Mouse (Mus musculus) v-Abl transformed pro-B cells (cell line): ENCODE measurements around the gene Cdkn1b.

Experiments
- in situ Hi-C, 2 experiments: fragments of 400-800 bp; cut with MboI; formaldehyde crosslinking; loops; one replicate each; pipeline ENCODE4 v1.15.1; 2025; ENCODE audit not compliant: unreplicated experiment in 2 of 2

Cdkn1b gene

DNA sequence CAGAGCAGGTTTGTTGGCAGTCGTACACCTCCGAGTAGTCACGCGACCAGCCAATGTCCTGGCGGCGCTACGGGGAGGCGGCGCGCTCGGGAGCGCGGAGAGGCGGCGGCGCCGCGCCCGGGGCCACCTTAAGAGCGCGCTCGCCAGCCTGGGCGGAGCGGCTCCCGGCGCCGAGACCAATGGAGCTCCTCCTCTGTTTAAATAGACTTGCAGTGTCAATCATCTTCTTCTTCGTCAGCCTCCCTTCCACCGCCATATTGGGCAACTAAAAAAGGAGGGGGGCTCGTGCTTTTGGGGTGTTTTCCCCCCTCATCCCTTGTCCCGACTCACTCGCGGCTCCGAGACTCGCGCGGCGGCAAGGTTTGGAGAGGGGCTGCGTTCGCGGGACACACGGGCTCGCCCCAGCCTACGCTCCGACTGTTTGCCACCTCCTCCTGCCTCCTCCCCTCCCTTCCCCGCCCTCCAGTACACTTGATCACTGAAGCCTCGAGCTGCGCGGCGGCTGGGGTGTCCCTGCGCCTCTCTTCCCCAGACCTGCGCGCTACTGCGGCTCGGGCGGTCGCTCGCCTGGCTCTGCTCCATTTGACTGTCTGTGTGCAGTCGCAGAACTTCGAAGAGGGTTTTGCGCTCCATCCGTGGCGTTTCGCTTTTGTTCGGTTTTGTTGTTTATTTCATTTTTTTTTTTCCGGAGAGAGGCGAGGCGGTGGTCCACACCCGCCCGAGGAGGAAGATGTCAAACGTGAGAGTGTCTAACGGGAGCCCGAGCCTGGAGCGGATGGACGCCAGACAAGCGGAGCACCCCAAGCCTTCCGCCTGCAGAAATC, at the start of gene Cdkn1b:
Gene Cdkn1b (plus strand): TSS at position 212 of the 824 bp plus-strand sequence.
- in situ Hi-C loops = loop anchor here in 1 of 2 experiments (10.0 kb wide), 1 partner anchor 1634 kb away; no protein-coding TSS in a partner anchor

DNA sequence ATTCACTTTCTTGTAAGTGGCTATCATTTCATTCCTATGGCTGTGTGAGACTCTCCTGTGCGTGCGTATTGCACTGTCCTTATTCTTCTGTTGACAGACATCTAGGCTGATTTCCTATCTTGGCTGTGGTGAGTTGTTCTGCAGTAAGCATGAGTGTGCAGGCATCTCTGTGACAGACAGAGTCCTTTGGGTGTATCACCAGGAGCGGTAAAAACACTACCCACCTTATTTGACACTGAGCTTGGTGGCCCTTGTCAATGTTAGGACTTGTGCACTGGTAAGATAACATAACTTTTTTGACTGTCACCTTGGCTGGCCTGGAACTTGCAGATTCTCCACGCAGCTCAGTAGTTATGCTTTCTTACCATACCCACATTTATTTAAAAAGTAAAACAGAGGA, 49.3 kb upstream of the Cdkn1b start:
- in situ Hi-C loops = loop anchor here in 1 of 2 experiments (5.0 kb wide), 1 partner anchor 76 kb away; no protein-coding TSS in a partner anchor

DNA sequence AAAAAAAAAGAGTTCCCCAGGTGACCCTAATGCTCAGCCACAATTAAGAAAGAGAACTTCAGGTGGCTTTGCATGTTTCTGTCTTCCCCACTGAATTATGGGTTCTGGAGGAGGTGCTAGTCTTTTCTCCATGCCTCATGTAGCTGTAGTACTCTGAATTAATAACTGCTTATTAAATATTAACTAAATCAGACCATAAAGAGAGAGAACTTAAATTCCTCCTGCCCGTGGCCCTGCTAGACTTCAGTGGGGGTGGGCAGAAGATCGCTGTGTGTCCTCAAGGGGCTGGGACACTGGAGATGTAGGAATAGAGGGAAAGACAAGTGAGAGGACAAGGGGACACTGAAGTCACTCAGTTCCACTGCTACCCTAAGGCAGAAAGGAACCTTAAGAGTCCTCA, 48.0 kb upstream of the Cdkn1b start:
- in situ Hi-C loops = loop anchor here in 1 of 2 experiments (5.0 kb wide), 1 partner anchor 75 kb away; no protein-coding TSS in a partner anchor

DNA sequence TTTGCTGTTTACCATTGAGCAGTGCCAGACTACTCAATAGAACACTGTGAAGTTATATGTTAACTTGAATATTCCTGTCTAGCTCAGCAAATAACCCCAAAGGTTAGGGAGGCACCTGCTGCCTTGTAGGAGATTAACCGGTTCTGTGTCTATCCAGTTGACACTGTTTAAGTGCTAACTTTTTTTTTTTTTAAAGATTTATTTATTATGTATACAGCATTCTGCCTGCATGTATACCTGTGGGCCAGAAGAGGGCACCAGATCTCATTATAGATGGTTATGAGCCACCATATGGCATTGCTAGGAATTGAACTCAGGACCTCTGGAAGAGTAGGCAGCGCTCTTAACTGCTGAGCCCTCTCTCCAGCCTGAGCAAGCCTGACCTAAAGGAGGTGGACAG, 47.2 kb upstream of the Cdkn1b start:
- in situ Hi-C loops = loop anchor here in 1 of 2 experiments (5.0 kb wide), 1 partner anchor 74 kb away; no protein-coding TSS in a partner anchor

DNA sequence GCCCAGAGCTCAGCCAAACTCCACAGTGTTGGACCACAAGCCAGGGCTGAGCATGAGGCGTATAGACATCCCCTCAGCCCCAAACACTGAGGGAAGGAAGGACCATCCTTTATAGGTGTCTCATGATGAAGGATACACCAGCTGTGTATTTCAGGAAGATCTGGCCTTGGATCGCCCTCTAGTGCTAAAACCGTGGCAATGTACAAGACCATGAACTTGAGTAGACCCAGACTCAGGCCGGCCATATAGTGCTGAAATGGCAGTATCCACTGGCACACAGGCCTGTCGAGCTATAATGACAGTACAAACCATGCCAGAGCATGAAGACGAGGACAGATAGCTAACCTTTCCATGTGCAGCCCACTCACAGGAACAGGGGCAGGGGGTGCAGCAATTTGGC, 43.4 kb upstream of the Cdkn1b start:
- in situ Hi-C loops = loop anchor here in 1 of 2 experiments (5.0 kb wide), 1 partner anchor 71 kb away; no protein-coding TSS in a partner anchor

DNA sequence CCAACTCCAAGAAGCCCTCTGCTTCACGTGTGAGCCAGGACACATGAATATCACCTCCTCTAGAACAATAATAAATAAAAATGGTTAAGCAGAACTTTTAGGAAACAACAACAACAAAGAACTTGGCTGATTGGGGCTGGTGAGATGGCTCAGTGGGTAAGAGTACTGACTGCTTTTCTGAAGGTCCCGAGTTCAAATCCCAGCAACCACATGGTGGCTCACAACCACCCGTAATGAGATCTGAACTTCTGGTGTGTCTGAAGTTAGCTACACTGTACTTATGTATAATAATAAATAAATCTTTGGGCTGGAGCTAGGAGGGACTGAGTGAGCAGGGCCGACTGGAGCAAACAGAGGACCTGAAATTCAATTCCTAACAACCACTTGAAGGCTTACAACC, 42.9 kb upstream of the Cdkn1b start:
- in situ Hi-C loops = loop anchor here in 1 of 2 experiments (5.0 kb wide), 1 partner anchor 70 kb away; no protein-coding TSS in a partner anchor

DNA sequence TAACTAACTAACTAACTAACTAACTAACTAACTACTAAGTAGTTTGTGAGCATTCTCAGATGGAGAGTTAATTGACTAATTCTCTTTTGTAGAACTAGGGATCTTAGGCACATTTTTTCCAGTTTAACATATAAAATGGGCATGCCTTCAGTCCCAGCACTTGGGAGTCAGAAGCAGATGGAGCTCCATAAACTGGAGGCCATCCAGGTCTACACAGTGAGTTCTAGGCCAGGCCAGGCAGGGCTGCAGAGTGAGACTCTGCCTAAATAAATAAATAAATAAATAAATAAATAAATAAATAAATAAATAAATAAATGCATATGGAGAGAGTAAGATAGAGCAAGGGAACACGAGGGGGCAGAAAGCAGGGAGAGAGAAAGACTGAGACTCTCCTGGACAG, 42.3 kb upstream of the Cdkn1b start:
- in situ Hi-C loops = loop anchor here in 1 of 2 experiments (5.0 kb wide), 1 partner anchor 69 kb away; no protein-coding TSS in a partner anchor

DNA sequence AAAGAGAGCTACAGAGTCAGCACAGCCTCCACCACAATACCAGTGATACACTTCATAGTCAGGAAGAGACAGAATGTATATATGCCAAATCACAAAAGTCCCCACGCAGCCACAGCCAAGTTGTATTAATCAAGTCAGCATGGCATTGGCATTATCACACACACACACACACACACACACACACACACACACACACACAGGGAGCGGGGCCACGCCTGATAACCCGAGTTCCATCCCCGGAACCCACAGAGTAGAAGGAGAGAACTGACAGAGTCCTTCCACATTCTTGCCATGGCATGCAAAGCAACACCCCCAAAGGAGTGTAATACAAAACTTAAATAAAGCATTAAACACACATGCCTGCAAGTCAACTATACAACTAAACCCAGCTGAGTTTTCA, 40.6 kb upstream of the Cdkn1b start:
- in situ Hi-C loops = loop anchor here in 1 of 2 experiments (5.0 kb wide), 1 partner anchor 68 kb away; no protein-coding TSS in a partner anchor

DNA sequence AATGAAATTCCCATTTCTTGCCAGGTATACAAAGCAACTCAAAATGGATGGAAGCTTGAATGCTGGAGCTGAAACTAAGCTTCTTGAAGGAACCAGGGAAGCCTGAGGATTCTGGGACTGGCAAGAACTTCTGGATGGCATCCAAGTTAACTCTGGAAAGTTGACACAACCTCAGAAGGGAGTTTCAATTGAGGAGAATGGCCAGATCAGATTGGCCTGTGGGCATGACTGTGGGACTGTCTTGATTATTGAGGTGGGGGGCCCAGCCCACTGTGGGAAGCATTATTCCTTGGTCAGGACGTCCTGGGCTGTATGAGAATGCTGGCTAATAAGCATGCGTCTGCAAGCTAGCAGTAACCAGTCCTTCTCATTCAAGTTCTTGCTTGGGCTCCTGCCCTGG, 40.2 kb upstream of the Cdkn1b start:
- in situ Hi-C loops = no loop called here

DNA sequence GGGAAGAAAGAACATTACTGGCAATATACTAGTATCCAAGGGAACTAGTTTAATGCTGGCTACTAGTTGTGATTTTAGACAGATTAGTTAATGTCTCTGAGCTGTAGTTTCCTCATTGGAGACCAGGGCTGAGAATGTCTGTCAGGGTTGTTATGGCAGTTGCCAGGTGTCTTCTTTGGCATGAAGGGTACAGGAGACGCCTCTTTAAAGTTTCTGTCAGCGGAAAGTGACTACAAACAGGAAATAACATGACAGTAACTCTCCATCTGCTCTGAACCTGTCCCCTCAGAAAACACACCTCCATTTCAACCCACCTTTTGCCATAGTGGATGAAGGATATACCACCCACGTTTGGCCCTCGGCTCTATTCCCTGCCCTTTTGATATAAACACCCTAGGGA, 36.5 kb upstream of the Cdkn1b start:
- in situ Hi-C loops = no loop called here

DNA sequence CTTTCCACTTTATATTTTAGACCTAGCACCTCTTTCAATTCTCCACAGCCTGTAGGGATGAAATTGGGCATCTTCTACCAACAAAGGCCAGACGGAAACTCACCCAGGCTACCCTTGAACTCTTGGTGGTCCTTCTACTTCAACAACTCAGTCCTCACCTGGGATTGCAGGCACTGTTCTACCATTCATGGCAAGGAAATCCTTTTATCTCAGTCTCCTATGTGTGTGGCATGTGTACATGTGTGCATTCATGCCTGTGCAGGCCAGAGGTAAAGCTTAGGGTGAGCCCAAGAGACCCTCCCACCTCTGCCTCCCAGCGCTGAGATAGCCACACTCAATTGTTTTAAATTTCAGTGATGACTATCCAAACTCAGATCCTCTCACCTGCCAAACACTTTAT, 34.7 kb upstream of the Cdkn1b start:
- in situ Hi-C loops = no loop called here

DNA sequence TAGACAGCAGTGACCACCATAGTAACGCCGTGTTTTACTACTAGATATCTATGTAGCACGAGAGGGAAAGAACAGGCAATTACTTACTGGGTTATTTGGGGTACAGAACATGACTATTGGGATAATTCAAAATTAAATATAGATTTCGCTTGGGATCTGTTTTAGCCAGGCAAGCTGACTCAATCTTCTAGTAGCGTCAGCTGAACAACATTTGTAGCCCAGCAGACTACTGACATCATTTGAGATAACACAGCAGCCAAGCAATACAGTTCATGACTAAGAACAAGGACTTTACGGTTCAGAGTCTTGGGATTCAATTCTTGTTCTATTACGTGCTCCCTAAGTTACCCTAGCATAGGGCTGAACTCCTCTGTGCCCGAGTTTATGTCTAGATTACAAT, 33.7 kb upstream of the Cdkn1b start:
- in situ Hi-C loops = no loop called here

DNA sequence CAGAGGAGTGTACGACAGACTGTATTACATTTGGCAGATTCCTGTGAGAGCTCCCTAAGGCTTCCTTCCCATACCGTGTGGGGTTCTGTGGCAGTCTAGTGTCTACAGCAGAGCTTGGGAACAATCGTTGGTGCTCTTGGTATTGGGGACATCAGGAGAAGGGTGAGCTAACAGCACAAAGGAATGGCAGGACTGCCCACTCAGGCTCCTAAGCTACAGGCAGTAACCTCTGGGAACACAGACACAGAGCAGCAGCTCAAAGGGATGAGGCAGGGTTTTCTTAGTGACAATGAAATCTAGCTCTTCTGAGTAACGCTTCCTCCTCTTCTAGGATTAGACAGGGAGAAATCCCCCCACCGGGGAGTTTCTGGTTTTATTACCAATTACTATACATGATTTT, 33.2 kb upstream of the Cdkn1b start:
- in situ Hi-C loops = no loop called here

DNA sequence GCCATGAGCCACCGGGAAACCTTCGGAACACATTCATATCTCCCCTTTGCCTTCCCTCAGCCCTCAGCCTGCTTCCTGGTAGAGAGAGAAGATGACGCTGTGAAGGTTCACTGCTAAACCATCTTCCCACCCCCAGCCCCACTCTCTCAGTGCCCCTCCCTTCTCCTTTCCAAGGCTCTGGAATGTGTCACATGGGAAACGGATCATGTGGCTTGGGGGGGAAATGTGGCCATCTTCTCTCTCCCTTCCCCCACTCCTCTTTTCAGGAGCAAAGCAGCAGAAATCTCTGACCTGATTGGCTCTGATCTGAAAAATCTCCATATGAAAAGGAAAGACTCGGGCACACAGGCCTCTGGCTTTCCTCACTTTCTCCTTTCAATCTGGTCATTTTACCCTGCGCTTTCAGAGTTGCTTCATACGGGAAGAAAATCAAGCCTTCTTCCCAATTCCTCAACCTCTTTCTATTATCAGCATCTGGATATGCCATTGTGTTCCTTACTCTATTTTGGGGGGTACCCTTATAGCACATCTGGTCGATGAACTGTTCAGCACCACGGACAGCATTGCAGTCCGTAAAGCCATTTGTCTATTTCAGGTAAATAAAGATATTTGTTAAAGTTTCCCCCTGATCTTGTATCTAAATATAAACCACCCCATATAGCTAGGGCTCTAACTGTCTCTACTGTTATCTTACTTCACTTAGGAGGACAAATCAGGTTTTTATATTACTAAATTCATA, 32.3 kb upstream of the Cdkn1b start:
- in situ Hi-C loops = no loop called here

DNA sequence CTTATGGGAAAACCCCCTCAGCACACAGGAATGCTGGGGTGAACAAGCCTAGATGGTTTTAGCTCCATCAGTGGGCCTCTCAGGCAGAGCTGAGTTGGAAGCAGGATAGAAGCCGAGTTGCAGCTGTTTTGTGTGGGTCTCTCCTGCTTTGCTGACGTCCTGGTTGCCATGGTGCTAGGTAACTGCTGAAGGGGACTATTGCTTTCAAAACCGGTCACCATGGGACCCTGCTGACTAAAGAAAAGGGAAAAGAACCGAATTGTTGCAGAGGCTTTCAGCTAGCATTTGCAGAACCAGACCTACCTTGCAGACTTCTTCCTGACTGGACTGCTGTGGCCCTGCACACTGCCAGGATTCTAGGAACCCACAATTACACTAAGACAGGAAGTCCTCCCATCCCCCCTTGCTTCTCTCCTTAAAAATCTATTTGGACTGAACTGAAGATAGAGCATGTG, 31.6 kb upstream of the Cdkn1b start:
- in situ Hi-C loops = no loop called here

DNA sequence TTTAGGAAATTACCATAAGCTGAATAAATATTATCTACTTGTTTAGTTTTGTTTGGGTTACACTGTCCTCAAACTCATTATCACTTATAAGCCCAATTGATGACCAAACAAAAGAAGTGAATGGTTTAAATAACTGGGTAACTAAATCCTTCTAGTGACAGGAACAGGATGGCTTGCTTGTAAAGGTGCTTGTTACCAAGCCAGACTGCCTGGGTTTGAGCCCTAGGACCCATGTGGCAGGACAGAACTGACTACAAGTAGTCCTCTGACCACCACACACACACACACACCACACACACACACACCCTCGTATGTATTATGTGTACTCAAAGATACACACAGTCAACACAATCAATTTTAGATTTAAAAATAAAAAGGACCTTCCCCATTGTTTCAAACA, 30.4 kb upstream of the Cdkn1b start:
- in situ Hi-C loops = no loop called here

DNA sequence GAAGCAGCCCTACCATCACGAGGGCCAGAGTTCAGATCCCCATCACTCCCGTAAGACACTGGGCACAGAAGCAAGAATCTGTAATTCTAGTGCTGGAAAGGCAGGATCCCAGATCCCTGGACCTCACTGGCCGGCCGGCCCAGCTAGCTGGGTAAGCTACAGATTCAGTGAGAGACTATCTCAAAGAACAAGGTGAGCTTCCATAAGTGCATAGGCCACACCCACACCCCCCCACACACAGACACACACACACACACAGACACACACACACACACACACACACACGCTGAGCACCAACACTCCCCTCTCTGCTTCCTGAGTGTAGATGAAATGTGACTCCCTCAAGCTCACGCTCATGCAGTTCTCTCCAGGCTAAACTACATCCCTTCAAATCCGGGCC, 29.8 kb upstream of the Cdkn1b start:
- in situ Hi-C loops = no loop called here

DNA sequence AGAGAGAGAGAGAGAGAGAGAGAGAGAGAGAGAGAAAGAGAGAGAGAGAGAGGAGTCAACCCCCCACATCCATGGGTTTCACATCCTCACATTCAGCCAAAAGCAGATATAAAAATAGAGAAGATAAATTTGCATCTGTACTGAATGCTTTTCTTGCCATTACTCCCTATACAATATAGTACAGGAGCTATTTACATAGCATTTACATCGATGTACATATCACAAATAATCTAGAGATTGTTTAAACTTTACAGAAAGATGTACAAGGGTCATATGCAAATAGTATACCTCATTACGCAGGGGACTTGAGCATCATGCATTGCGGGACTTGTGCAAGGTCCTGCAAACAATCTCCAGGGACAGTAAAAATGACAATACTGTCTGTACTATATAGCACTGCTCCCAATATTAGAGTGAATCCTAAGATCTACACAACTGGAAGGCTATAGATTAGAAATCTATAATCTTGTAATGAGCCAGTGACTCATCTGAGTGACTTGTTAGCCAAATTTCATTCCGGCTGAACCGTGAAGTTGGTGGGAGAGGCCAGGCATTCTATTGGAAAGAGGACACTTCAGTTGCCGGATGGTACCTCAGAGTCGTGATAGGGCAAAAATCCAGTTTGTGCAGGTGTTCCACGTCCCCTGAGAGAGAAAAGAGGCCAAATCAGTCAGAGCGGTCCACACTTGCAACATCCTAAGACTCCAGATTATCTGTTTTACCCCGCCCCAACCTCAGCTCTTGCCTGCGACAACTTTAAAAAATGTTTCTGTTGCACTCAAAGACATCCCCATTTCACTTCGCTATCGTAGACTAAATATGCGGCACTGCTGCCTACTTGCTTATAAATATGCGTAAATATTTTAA, 23.4 kb upstream of the Cdkn1b start:
- in situ Hi-C loops = loop anchor here (5.0 kb wide), 1 partner anchor 35 kb away; no protein-coding TSS in a partner anchor

DNA sequence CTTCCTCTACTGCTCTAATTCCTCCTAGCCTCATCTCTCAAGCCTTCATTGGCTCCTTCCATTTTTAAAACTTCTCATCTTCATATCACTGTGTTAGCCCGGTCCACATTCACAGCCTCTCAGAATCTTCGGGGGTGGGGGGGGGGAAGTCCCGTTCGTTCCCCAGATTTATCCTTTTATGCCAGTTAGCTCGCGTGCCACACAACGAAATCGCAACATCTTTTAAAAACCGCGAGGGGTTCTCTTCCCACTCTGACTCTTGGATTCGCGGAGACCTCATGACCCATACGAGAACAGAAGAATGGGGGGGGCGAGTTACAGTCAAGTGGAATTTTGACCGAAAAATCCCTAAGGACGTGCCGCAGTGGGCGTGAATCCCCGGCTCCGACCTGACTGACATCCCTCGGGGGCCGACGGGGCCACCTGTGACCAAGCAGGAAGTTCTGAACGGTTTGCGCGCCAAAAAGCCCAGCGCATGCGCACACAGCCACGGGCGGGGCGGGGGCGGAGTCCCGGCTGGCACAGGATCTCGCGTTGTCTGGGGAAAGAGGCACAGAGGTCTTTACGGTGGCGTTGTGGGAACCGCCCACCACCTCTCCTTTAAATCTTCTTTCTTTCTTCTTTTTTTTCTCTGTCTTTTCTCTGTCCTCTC, 22.6 kb upstream of the Cdkn1b start:
- in situ Hi-C loops = loop anchor here (5.0 kb wide), 1 partner anchor 35 kb away; no protein-coding TSS in a partner anchor
